Mouse (Mus musculus) heart, embryonic 14.5 days (tissue): ENCODE measurements around the gene Vmn1r21. TPM values are rescaled to one million over a fixed set of nuclear protein-coding genes. Genes with fewer than 3 reads are reported as not detected.

ENCODE experiments used
- ATAC-seq: fragments of 200-750 bp; cut with Nextera tagmentation; 2 replicates; pipeline ENCODE4 v1.8.0; 2017; ENCODE audit warnings: low read depth, moderate TSS enrichment; ENCODE audit not compliant: insufficient number of reproducible peaks, insufficient read depth, low FRiP score
- H3K27ac ChIP-seq, 2 experiments: fragments of 200-500 bp in 1 of 2; fragments of 300-500 bp in 1 of 2; sonication (generic) in 1 of 2; replicated peaks in 1 of 2; 2 replicates each; pipeline ENCODE4 v1.5.1; 2012 to 2014; ENCODE audit warnings: low read depth in 2 of 2, low read length in 2 of 2, control low read depth in 1 of 2, mild to moderate bottlenecking in 1 of 2, mixed read lengths in 1 of 2; ENCODE audit not compliant: control insufficient read depth in 1 of 2, insufficient read depth in 1 of 2
- H3K27me3 ChIP-seq: fragments of 300-500 bp; sonication (generic); 2 replicates; pipeline ENCODE4 v1.6.1; 2014; ENCODE audit warnings: mild to moderate bottlenecking, low read length, control low read depth; ENCODE audit not compliant: control insufficient read depth, insufficient read depth
- H3K36me3 ChIP-seq: fragments of 300-500 bp; sonication (generic); 2 replicates; pipeline ENCODE4 v1.6.1; 2014; ENCODE audit warnings: mild to moderate bottlenecking, control low read depth, low read length, mixed read lengths; ENCODE audit not compliant: control insufficient read depth, insufficient read depth
- H3K4me1 ChIP-seq, 2 experiments: fragments of 200-500 bp in 1 of 2; fragments of 300-500 bp in 1 of 2; sonication (generic) in 1 of 2; 2 replicates each; pipeline ENCODE4 v1.6.1; 2012 to 2014; ENCODE audit warnings: low read length in 2 of 2, control low read depth in 1 of 2, mixed read lengths in 1 of 2; ENCODE audit not compliant: control insufficient read depth in 2 of 2, insufficient read depth in 2 of 2
- H3K4me2 ChIP-seq: fragments of 300-500 bp; sonication (generic); 2 replicates; pipeline ENCODE4 v1.6.1; 2014; ENCODE audit warnings: mild to moderate bottlenecking, low read length
- H3K4me3 ChIP-seq, 2 experiments: fragments of 200-500 bp in 1 of 2; fragments of 300-500 bp in 1 of 2; sonication (generic) in 1 of 2; 2 replicates each; pipeline ENCODE4 v1.5.1; 2012 to 2014; ENCODE audit warnings: low read length in 2 of 2, mild to moderate bottlenecking in 2 of 2, control low read depth in 1 of 2, low read depth in 1 of 2, moderate library complexity in 1 of 2; ENCODE audit not compliant: control insufficient read depth in 1 of 2, insufficient read depth in 1 of 2
- H3K9ac ChIP-seq: fragments of 300-500 bp; sonication (generic); 2 replicates; pipeline ENCODE4 v1.6.1; 2014; ENCODE audit warnings: mild to moderate bottlenecking, low read length
- H3K9me3 ChIP-seq: fragments of 300-500 bp; sonication (generic); 2 replicates; pipeline ENCODE4 v1.6.1; 2016; ENCODE audit warnings: low read length, control low read depth; ENCODE audit not compliant: control insufficient read depth
- WGBS: fragments of 180-500 bp; shearing (Covaris S2); extraction: QIAGEN DNeasy Blood & Tissue Kit; methylation state at CpG from one replicate; pipeline ENCODE4 v1.1.7; 2014; 5-methylcytosine and 5-hydroxymethylcytosine counted together
- polyA plus RNA-seq: library from polyadenylated mRNA; unstranded; fragments of >200 nt; fragmentation: Nextera tagmentation; extraction: Ambion mirVana; gene quantifications from 2 replicates; pipeline ENCODE4 v1.2.1, GENCODE M21; 2014

Vmn1r21 gene
- polyA plus RNA-seq, 1 experiment from 2014 or later = not detected

- Histone ChIP-seq H3K27me3 (no peaks in the 10 kb centered on the region), H3K4me1 (peaks cover 0 to 20% of the 10 kb centered on the region in 2 experiments; a peak in 2 of 4 replicates), H3K9me3 (no peaks in the 10 kb centered on the region), H3K9ac (no peak overlapping the region), H3K4me3 (no peak overlapping the region), H3K4me2 (no peak overlapping the region), H3K36me3 (no peaks in the 10 kb centered on the region), H3K27ac (no peak overlapping the region)
- 96% methylated on average over 1 of the region's 1 CpGs for WGBS
- no peak for ATAC-seq
Measured at GRCm38 (mm10) chr6:57798986-57799385, 51.2 kb downstream of the Vmn1r21 start.

GRCm38 (mm10) chr6:57796853-57797423, 53.2 kb downstream of the Vmn1r21 start:
- Histone ChIP-seq H3K36me3 (no peaks in the 10 kb centered on the region), H3K27me3 (no peaks in the 10 kb centered on the region), H3K4me3 (no peak overlapping the region), H3K9me3 (no peaks in the 10 kb centered on the region), H3K4me2 (no peak overlapping the region), H3K27ac (no peak overlapping the region), H3K9ac (no peak overlapping the region), H3K4me1 (peaks cover 0 to 13% of the 10 kb centered on the region in 2 experiments; a peak in 2 of 4 replicates)
- no peak for ATAC-seq
- WGBS = 87% methylated on average over 3 of the region's 3 CpGs

GRCm38 (mm10) chr6:57795835-57796234, 54.3 kb downstream of the Vmn1r21 start:
- Histone ChIP-seq H3K27ac (peak overlapping the region; percentile 33 to 53; a peak in 1 of 4 replicates), H3K4me2 (no peak overlapping the region), H3K4me1 (peaks cover 0 to 13% of the 10 kb centered on the region in 2 experiments; a peak in 2 of 4 replicates), H3K4me3 (no peak overlapping the region), H3K9me3 (no peaks in the 10 kb centered on the region), H3K9ac (peak overlapping the region; percentile 21; the same call in 1 of the 2 replicates), H3K27me3 (no peaks in the 10 kb centered on the region), H3K36me3 (no peaks in the 10 kb centered on the region)
- WGBS = 31% methylated on average over 3 of the region's 3 CpGs
- ATAC-seq = 0 out of 2 replicates have a peak, but pooled peaks have one; percentile 54

Other genes starting within 250 kb of the Vmn1r21 start
- 32.5 and 32.6 TPM in 2 replicates for gene Pyurf, start 158.3 kb downstream of the Vmn1r21 start, polyA plus RNA-seq
- 18.4 and 20.3 TPM in 2 replicates for gene Lancl2, start 147.8 kb downstream of the Vmn1r21 start, polyA plus RNA-seq
- 14.3 and 20.2 TPM in 2 replicates for gene Vopp1, start 25.2 kb downstream of the Vmn1r21 start, polyA plus RNA-seq
- gene Vmn1r22, start 57.7 kb upstream of the Vmn1r21 start, polyA plus RNA-seq = not detected in 2 replicates
- gene Vmn1r23, start 76.5 kb upstream of the Vmn1r21 start, polyA plus RNA-seq = not detected in 2 replicates
- not detected in 2 replicates for gene Vmn1r24, start 111.2 kb upstream of the Vmn1r21 start, polyA plus RNA-seq
- not detected in 2 replicates for gene Vmn1r25, start 130.5 kb upstream of the Vmn1r21 start, polyA plus RNA-seq
- gene Vmn1r26, start 164.8 kb upstream of the Vmn1r21 start, polyA plus RNA-seq = not detected in 2 replicates